Mouse (Mus musculus) limb, embryonic 15.5 days (tissue): ENCODE measurements around the gene Egf. TPM values are rescaled to one million over a fixed set of nuclear protein-coding genes. Genes with fewer than 3 reads are reported as not detected.
A peak's percentile ranks its signal among the peaks of the same experiment; 100 is the strongest.
"Not testable (repeated sequence)": the region's sequence is repeated elsewhere in the genome, so short reads cannot be mapped to it uniquely, and the experiment has no call there.

Experiments used
- ATAC-seq: fragments of 200-750 bp; cut with Nextera tagmentation; 2 replicates; pipeline ENCODE4 v1.8.0; 2017; ENCODE audit warnings: low read depth, moderate TSS enrichment; ENCODE audit not compliant: insufficient number of reproducible peaks, low FRiP score, low TSS enrichment
- H3K27ac ChIP-seq: fragments of 300-500 bp; sonication (generic); 2 replicates; pipeline ENCODE4 v1.5.1; 2015; ENCODE audit warnings: moderate library complexity, mild to moderate bottlenecking, inconsistent platforms
- H3K27me3 ChIP-seq: fragments of 300-500 bp; sonication (generic); 2 replicates; pipeline ENCODE4 v1.6.1; 2015; ENCODE audit warnings: inconsistent platforms
- H3K36me3 ChIP-seq: fragments of 300-500 bp; sonication (generic); 2 replicates; pipeline ENCODE4 v1.6.1; 2015; ENCODE audit warnings: inconsistent platforms
- H3K4me1 ChIP-seq: fragments of 300-500 bp; sonication (generic); 2 replicates; pipeline ENCODE4 v1.6.1; 2015; ENCODE audit warnings: inconsistent platforms
- H3K4me2 ChIP-seq: fragments of 300-500 bp; sonication (generic); 2 replicates; pipeline ENCODE4 v1.6.1; 2015; ENCODE audit warnings: mild to moderate bottlenecking, inconsistent platforms
- H3K4me3 ChIP-seq: fragments of 300-500 bp; sonication (generic); 2 replicates; pipeline ENCODE4 v1.5.1; 2015; ENCODE audit warnings: mild to moderate bottlenecking, inconsistent platforms
- H3K9ac ChIP-seq: fragments of 300-500 bp; sonication (generic); 2 replicates; pipeline ENCODE4 v1.6.1; 2015; ENCODE audit warnings: inconsistent platforms
- H3K9me3 ChIP-seq: fragments of 300-500 bp; sonication (generic); 2 replicates; pipeline ENCODE4 v1.6.1; 2016; ENCODE audit warnings: inconsistent platforms
- WGBS: fragments of 180-500 bp; shearing (Covaris S2); methylation state at CpG from one replicate; pipeline ENCODE4 v1.1.7; 2015; 5-methylcytosine and 5-hydroxymethylcytosine counted together
- polyA plus RNA-seq: library from polyadenylated mRNA; unstranded; fragments of >200 nt; fragmentation: Nextera tagmentation; extraction: Ambion mirVana; gene quantifications from 2 replicates; pipeline ENCODE4 v1.2.1, GENCODE M21; 2015

The Egf gene
- 1.9 and 2.2 TPM in 2 replicates for polyA plus RNA-seq

DNA sequence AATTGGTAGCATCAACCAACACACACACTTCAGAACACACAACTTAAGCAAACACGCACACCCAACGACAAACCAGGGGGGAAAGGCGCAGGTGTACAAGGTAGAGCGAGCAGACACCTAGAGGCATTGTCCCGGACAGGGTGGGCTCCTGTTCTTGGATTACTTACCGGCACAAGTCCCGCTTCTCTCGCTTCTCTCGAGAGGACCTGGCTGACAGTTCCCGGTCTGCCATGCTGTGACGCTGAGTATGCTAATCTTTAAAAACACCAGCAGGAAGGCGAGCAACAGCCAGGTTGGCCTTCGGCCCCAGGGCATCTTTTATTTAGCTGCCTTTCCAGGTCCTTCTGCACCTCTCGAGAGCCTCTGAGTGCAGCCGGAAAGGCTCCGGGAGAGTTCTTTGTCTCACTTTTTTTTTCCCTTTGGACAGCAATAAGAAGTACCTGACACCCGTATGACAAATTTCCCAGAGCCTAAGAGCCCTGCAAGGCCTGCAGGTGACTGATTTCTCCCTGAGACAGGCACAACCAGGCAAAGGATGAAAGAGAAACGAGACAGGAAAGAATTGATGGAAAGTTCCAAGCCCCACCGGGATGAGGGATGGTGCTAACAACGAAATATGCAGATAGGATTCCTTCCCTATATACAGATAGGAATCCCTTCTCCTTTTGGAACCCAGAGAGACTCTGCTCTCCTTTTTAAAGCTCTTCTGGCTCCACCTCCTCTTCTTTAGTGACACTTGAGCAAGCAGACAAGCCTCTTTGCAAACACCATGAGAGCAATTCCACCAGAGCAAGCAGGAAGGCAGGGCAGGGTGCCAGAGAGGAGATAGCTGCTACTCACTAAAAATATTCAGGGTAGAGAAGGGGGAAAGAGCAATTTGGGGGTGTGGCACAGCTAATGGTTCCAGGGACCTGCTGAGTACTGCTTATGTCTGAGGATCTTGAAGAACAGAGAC is at the start of gene Egf:
TSS of gene Egf (minus strand) at position 667 of the 955 bp plus-strand sequence.
- WGBS: 10% methylated on average over 20 of the region's 20 CpGs
- no peak for ATAC-seq
- Histone ChIP-seq H3K4me2 (peak within 1 kb of the TSS; percentile 32), H3K4me1 (peaks cover 9% of the 10 kb centered on the region; the same call in 1 of the 2 replicates), H3K27me3 (0 out of 2 replicates have a peak, but pooled peaks cover 12% of the 10 kb centered on the region), H3K4me3 (peak within 1 kb of the TSS; percentile 9; the same call in 1 of the 2 replicates), H3K9ac (no peak within 1 kb of the TSS), H3K27ac (no peak within 1 kb of the TSS), H3K36me3 (no peaks in the 10 kb centered on the region), H3K9me3 (no peaks in the 10 kb centered on the region)

DNA sequence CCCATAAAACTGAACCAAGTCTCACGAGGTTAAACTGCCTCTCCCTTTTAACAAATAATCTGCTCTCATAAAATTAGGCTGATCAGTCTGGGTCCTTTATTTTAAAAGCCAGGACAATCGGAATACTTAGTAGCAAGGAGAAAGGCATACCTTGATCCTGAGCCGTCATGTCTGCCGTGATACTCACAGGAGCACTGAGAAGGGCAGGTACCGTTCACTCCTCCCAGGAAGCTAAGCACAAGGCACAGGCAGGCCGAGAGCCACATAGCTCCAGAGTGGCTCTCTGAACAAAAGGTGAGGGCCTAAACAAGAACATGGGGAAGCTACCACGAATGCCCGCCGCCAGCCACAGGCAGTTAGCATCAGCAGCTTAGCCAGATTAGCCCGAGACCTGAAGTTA is 48.6 kb upstream of the Egf start, which contains the start of gene Lrit3:
TSS of gene Lrit3 (minus strand) at position 266 of the 400 bp plus-strand sequence.
- H3K36me3 ChIP-seq: no peaks in the 10 kb centered on the region
- WGBS: 76% methylated on average over 10 of the region's 10 CpGs
- no peak for ATAC-seq
- H3K9ac ChIP-seq: no peak within 1 kb of the TSS
- no peaks in the 10 kb centered on the region for H3K4me1 ChIP-seq
- H3K27me3 ChIP-seq: no peaks in the 10 kb centered on the region
- H3K4me2 ChIP-seq: no peak within 1 kb of the TSS
- no peak within 1 kb of the TSS for H3K4me3 ChIP-seq
- H3K27ac ChIP-seq: no peak within 1 kb of the TSS
- H3K9me3 ChIP-seq: no peaks in the 10 kb centered on the region

DNA sequence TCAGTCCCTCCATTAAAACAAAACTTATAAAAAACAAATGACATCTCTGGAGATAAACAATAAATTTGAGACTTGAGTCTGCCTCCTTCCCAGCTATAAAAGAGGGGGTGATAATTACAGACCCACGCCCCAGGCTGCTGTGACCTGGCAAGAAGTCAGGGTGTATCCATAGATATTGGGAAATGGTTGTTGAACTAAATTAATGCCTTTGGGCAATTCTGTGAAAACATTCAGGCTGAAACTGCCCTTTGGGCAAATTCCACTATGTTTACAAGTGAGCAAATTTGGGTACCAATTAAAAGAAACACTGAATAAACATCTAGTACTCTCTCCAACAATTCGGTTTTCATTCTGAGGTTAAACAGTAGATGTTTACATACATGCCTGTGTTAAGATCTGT is 43.9 kb upstream of the Egf start:
- no peak for ATAC-seq
- Histone ChIP-seq H3K4me2 (no peak overlapping the region), H3K9me3 (no peaks in the 10 kb centered on the region), H3K9ac (no peak overlapping the region), H3K27ac (no peak overlapping the region), H3K27me3 (no peaks in the 10 kb centered on the region), H3K4me3 (no peak overlapping the region), H3K36me3 (no peaks in the 10 kb centered on the region), H3K4me1 (no peaks in the 10 kb centered on the region)
- 57% methylated on average over 2 of the region's 2 CpGs for WGBS

DNA sequence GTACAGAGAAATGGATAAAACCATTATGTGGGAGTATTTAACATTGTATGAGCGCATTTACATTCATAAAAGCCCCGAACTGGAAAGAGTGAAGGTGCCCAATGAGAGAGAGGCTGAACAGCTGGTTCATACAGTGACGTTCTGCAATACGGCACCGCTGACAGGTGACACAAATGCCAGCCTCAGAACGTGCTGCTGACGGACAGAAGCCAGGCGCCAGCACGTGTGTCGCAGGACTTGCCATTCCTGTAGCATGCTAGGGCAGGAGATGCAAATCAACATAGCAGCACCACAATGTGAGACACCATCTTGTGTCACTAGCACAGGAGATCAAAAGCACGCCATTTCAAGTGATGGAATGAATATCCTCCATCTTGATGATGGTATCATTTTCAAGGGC is 43.4 kb upstream of the Egf start:
- Histone ChIP-seq H3K4me3 (no peak overlapping the region), H3K27ac (no peak overlapping the region), H3K9me3 (no peaks in the 10 kb centered on the region), H3K36me3 (no peaks in the 10 kb centered on the region), H3K27me3 (no peaks in the 10 kb centered on the region), H3K9ac (no peak overlapping the region), H3K4me1 (no peaks in the 10 kb centered on the region), H3K4me2 (no peak overlapping the region)
- 64% methylated on average over 11 of the region's 11 CpGs for WGBS
- no peak for ATAC-seq

DNA sequence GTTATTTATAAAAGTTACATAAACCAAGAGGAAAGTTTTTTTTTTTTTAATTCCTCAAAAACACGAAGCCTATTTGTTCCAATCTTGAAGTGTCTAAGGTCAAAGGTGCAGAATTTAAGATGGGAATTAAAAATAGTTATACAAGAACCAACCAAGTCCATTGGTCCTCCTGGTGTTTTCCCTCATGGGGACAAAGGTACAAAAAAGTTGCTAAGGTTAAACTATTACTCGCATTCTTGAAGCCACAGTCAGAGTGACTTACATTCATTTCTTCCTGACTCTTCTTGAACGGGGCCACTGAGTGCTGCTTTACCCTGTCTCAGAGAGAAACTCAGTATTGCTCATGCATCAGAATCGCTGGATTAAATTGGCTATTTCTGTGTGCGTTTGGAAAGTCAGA is 42.2 kb upstream of the Egf start:
- Histone ChIP-seq H3K4me2 (no peak overlapping the region), H3K4me3 (no peak overlapping the region), H3K4me1 (no peaks in the 10 kb centered on the region), H3K27ac (no peak overlapping the region), H3K9me3 (no peaks in the 10 kb centered on the region), H3K27me3 (no peaks in the 10 kb centered on the region), H3K36me3 (no peaks in the 10 kb centered on the region), H3K9ac (no peak overlapping the region)
- WGBS: 72% methylated on average over 5 of the region's 5 CpGs
- no peak for ATAC-seq

DNA sequence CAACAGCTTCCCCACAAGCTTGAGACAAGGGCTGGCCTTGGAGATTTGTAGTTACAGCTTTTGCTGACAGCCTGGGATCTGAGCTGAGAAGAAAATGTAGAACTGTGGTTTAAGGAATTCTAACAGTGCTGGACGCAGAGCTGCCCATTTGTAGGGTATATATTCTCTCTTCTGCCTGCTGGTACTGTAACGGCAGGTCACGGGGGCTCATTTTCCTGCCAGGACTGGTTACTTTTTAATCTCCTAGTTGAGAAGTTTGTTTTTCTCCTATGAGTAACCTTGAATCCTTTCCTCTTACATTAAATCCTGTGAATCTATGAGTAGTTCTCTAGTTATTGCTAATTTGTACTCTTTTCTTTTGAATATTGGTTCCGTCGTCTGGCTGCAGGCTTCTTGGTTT is 38.7 kb upstream of the Egf start:
- no peak overlapping the region for H3K4me3 ChIP-seq
- H3K36me3 ChIP-seq: no peaks in the 10 kb centered on the region
- H3K4me2 ChIP-seq: no peak overlapping the region
- no peaks in the 10 kb centered on the region for H3K27me3 ChIP-seq
- no peak overlapping the region for H3K9ac ChIP-seq
- H3K4me1 ChIP-seq: no peaks in the 10 kb centered on the region
- 79% methylated on average over 5 of the region's 5 CpGs for WGBS
- H3K27ac ChIP-seq: no peak overlapping the region
- ATAC-seq: no peak
- H3K9me3 ChIP-seq: no peaks in the 10 kb centered on the region

DNA sequence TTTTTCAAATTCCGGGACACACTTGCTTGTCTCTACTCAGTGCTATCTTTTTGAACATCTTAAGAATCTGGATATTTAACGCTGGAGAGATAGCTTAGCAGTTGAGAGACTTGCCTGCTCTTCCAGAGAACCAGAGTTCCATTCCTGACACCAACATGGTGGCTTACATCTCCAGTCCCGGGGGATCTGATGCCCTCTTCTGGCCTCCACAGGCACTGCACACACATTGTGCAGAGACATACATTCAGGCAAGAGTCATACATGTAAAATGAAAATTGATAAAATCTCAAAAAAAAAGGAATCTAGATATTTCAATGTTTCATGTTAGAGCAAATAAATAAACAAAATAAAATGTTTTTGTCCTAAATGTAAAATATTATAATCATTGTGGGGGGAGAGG is 27.6 kb upstream of the Egf start:
- no peak for ATAC-seq
- Histone ChIP-seq H3K36me3 (no peaks in the 10 kb centered on the region), H3K4me2 (no peak overlapping the region), H3K27me3 (no peaks in the 10 kb centered on the region), H3K4me3 (no peak overlapping the region), H3K27ac (no peak overlapping the region), H3K9me3 (no peaks in the 10 kb centered on the region), H3K9ac (no peak overlapping the region), H3K4me1 (no peaks in the 10 kb centered on the region)
- 89% methylated on average over 3 of the region's 3 CpGs for WGBS

DNA sequence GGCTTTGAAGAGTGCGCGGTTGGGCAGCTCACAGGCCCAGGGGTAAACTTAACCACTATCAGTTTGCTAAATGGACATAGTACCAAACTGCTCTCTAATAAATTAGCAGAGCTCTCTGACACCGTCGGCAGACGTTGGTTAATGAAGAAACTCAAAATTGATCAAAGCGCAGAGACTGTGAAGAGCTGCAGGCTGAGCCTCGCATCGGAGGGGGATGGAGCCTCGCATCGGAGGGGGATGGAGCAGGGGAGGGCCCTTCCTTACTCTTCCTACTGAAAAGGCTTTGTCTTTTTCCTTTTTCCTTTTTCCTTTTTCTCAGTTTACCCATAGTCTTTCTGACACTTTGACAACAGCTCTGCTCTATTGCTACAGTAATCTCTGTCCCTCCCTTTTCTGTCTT is 26.3 kb upstream of the Egf start:
- H3K27me3 ChIP-seq: no peaks in the 10 kb centered on the region
- H3K9me3 ChIP-seq: no peaks in the 10 kb centered on the region
- no peak overlapping the region for H3K27ac ChIP-seq
- no peaks in the 10 kb centered on the region for H3K36me3 ChIP-seq
- H3K4me1 ChIP-seq: no peaks in the 10 kb centered on the region
- ATAC-seq: no peak
- no peak overlapping the region for H3K9ac ChIP-seq
- WGBS: 39% methylated on average over 10 of the region's 10 CpGs
- no peak overlapping the region for H3K4me3 ChIP-seq
- no peak overlapping the region for H3K4me2 ChIP-seq

DNA sequence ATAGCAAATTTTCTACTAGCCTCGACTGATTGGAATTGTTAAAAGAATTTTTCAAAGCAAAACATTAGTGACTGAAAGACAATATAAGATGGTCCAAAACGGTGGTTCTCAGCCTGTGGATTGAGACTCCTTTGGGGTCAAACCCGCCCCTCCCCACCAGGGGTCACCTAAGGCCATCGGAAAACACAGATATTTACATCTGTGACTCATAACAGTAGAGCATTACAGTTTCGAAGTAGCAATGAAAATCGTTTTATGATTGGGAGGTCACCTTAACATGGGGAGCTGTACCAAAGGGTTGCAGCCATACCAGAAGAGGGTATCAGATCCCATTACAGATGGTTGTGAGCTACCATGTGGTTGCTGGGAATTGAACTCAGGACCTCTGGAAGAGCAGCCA is 16.1 kb upstream of the Egf start:
- 75% methylated on average over 6 of the region's 6 CpGs for WGBS
- H3K4me2 ChIP-seq: no peak overlapping the region
- no peaks in the 10 kb centered on the region for H3K4me1 ChIP-seq
- H3K27me3 ChIP-seq: no peaks in the 10 kb centered on the region
- no peaks in the 10 kb centered on the region for H3K9me3 ChIP-seq
- H3K36me3 ChIP-seq: no peaks in the 10 kb centered on the region
- H3K4me3 ChIP-seq: no peak overlapping the region
- H3K9ac ChIP-seq: no peak overlapping the region
- ATAC-seq: no peak
- H3K27ac ChIP-seq: no peak overlapping the region

DNA sequence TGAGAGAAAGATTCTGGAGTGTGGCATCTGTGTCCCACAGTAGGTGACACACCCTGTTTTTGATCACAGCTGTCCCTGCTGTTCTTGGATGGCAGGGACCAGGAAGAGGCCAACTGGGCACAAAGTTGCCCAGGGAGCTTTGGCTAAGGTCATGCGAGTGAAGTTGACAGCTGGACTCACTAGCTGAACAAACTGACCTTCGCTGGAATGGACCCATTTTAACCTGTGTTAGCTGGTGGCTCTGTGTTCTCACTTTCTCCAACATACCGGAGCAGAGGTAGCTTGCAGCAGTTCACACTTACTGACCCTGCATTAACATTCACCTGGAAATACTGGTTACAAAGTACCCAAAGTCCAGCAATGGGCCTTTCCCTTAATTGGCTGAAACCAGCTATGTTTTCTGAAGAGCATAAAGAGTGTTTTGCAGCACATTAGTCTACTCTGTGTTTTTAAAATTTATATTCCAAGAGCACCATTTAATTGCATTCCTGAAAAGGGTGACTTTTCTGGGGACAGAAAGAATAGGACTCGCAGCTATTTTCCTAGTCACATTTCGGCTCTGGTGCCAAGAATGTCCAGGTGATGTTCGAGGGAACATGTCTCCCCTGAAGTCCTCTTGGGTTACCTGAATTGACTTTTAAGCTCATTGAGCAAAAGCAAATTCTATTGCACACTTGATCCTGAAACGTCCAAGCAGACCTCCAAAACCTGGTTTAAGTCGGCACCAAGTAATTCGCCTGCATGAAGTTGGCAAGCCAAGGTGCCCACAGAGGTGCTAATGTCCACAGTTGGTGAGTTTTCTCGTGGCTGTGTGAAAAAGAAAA is 12.1 kb upstream of the Egf start:
- H3K9ac ChIP-seq: no peak overlapping the region
- no peaks in the 10 kb centered on the region for H3K27me3 ChIP-seq
- no peaks in the 10 kb centered on the region for H3K36me3 ChIP-seq
- ATAC-seq: no peak
- H3K9me3 ChIP-seq: no peaks in the 10 kb centered on the region
- WGBS: 80% methylated on average over 10 of the region's 10 CpGs
- H3K4me2 ChIP-seq: no peak overlapping the region
- H3K27ac ChIP-seq: no peak overlapping the region
- no peaks in the 10 kb centered on the region for H3K4me1 ChIP-seq
- H3K4me3 ChIP-seq: no peak overlapping the region

DNA sequence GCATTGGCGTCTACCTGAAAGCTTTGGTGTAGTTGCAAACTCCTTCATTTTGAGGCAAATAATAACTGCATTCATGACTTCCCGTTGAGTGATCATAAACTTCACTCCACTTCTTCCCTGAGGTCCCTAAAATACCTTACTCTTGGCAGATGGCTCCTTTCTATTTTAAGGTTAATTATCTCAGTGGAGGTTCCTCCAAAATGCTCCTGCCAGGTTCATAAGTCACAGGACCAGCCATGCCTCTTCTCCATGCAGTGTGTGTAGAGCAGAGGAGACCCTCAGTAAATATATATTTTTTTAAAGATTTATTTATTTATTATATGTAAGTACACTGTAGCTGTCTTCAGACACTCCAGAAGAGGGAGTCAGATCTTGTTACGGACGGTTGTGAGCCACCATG is 11.0 kb upstream of the Egf start:
- Histone ChIP-seq H3K4me3 (no peak overlapping the region), H3K4me1 (no peaks in the 10 kb centered on the region), H3K4me2 (no peak overlapping the region), H3K27ac (no peak overlapping the region), H3K27me3 (no peaks in the 10 kb centered on the region), H3K9ac (no peak overlapping the region), H3K9me3 (no peaks in the 10 kb centered on the region), H3K36me3 (no peaks in the 10 kb centered on the region)
- ATAC-seq: no peak
- 67% methylated on average over 4 of the region's 4 CpGs for WGBS

DNA sequence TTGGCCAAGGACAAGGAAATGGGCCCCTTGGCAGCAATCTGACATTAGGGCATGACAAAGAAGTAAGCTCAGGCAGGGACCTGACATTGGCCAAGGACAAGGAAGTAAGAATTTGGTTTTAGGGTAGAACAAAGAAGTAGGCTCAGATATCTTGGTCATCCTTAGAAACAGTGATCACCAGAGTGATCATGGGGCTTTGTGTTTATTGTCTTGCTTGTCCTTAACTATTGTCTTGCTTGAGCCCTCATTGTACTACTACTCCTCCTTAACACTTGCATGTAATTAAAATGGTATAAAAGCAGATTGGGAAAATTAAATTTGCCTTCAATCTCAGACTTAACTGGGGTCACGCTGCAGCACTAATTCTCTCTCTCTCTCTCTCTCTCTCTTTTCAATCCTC is 2.5 kb upstream of the Egf start:
- H3K4me3 ChIP-seq, ATAC-seq, H3K9ac ChIP-seq, H3K4me2 ChIP-seq, H3K27ac ChIP-seq, H3K4me1 ChIP-seq, H3K36me3 ChIP-seq, H3K9me3 ChIP-seq: not testable (repeated sequence)
- H3K27me3 ChIP-seq: 0 out of 2 replicates have a peak, but pooled peaks cover 12% of the 10 kb centered on the region
- 97% methylated on average over 1 of the region's 1 CpGs for WGBS
